Mouse (Mus musculus) cerebellum, adult (tissue): ENCODE results near the gene Prkar2b.

Source experiments
- ATAC-seq: cut with Nextera tagmentation; 2 replicates; pipeline ENCODE4 v1.9.2; 2017; ENCODE audit warnings: mild to moderate bottlenecking, moderate library complexity, mixed read lengths; ENCODE audit not compliant: insufficient number of reproducible peaks, low FRiP score, low TSS enrichment

Gene Prkar2b

GRCm38 (mm10) chr12:31973473-31974172 is 87.5 kb downstream of the Prkar2b start:
- peak; percentile 56; the same call in 1 of the 2 replicates for ATAC-seq

- ATAC-seq: no peak
Observed at GRCm38 (mm10) chr12:31971547-31971946, 89.5 kb downstream of the Prkar2b start.

GRCm38 (mm10) chr12:31969111-31969510 is 92.0 kb downstream of the Prkar2b start:
- ATAC-seq: no peak

- ATAC-seq: peak; percentile 66
Observed at GRCm38 (mm10) chr12:31967536-31967935, 93.6 kb downstream of the Prkar2b start.

GRCm38 (mm10) chr12:31966405-31966804 is 94.7 kb downstream of the Prkar2b start:
- ATAC-seq: no peak

GRCm38 (mm10) chr12:31965517-31966212 is 95.4 kb downstream of the Prkar2b start:
- ATAC-seq: no peak

- ATAC-seq: no peak
Observed at GRCm38 (mm10) chr12:31964074-31964473, 97.0 kb downstream of the Prkar2b start.

- no peak for ATAC-seq
Observed at GRCm38 (mm10) chr12:31955843-31956242, 105.3 kb downstream of the Prkar2b start.

- ATAC-seq: no peak
Observed at GRCm38 (mm10) chr12:31950659-31951031, 110.5 kb downstream of the Prkar2b start.

- ATAC-seq: peak; percentile 97
Observed at GRCm38 (mm10) chr12:31949759-31950658, 111.1 kb downstream of the Prkar2b start, which contains the start of gene Hbp1. Gene Hbp1, minus strand, starts transcription at chr12:31950535.

GRCm38 (mm10) chr12:31949193-31949741 is 111.8 kb downstream of the Prkar2b start:
- peak; percentile 52 for ATAC-seq

- ATAC-seq: no peak
Observed at GRCm38 (mm10) chr12:31948101-31949000, 112.7 kb downstream of the Prkar2b start.

- no peak for ATAC-seq
Observed at GRCm38 (mm10) chr12:31947476-31947875, 113.6 kb downstream of the Prkar2b start.

- no peak for ATAC-seq
Observed at GRCm38 (mm10) chr12:31944405-31944804, 116.7 kb downstream of the Prkar2b start.

- ATAC-seq: no peak
Observed at GRCm38 (mm10) chr12:31943020-31943654, 118.0 kb downstream of the Prkar2b start.

- no peak for ATAC-seq
Observed at GRCm38 (mm10) chr12:31939026-31939425, 122.1 kb downstream of the Prkar2b start.

GRCm38 (mm10) chr12:31938391-31938997 is 122.6 kb downstream of the Prkar2b start:
- no peak for ATAC-seq

GRCm38 (mm10) chr12:31937613-31938012 is 123.5 kb downstream of the Prkar2b start:
- no peak for ATAC-seq
